Mouse (Mus musculus) E14TG2a.4 (cell line): ENCODE results near the gene Mtnr1a.
"Not testable (repeated sequence)": the region's sequence is repeated elsewhere in the genome, so short reads cannot be mapped to it uniquely, and the experiment has no call there.

Source experiments
- CTCF ChIP-seq: conservative IDR thresholded peaks from 2 replicates; pipeline ENCODE4 v1.5.1; 2014; ENCODE audit warnings: low read length
- POU5F1 ChIP-seq: IDR thresholded peaks from 2 replicates; pipeline ENCODE4 v1.6.1; 2014; ENCODE audit warnings: low read length, borderline replicate concordance

- TF ChIP-seq CTCF, POU5F1: not testable (repeated sequence)
These were observed 3.5 kb upstream of the Mtnr1a start for GRCm38 (mm10) chr8:45065391-45065790.
